Mouse (Mus musculus): ENCODE measurements around the gene Adamts9. TPM values are rescaled to one million over a fixed set of nuclear protein-coding genes. Genes with fewer than 3 reads are reported as not detected.
A peak's percentile ranks its signal among the peaks of the same experiment; 100 is the strongest.

Adamts9 gene
- polyA plus RNA-seq, 1 experiment from 2014 or later = 1.1 TPM

GRCm38 (mm10) chr6:92940191-92941131 lies 2.8 kb downstream of the Adamts9 start:
- 2% methylated on average over 37 of the region's 37 CpGs for WGBS
- peak; percentile 17 for ATAC-seq (ENCODE audit: low FRiP score)
- peaks cover 48% of the 10 kb centered on the region for H3K27me3 ChIP-seq (ENCODE audit: control insufficient read depth, insufficient read depth, low read length)

GRCm38 (mm10) chr6:92928261-92928660 lies 15.0 kb downstream of the Adamts9 start:
- peak; percentile 66 for DNase-seq (ENCODE audit: low spot score, missing footprints)
- Histone ChIP-seq H3K27me3 (ENCODE audit: control insufficient read depth, insufficient read depth, low read length) (no peaks in the 10 kb centered on the region), H3K9me3 (ENCODE audit: control insufficient read depth, low read length) (no peaks in the 10 kb centered on the region), H3K36me3 (ENCODE audit: control insufficient read depth, insufficient read depth, low read length) (no peaks in the 10 kb centered on the region), H3K4me1 (ENCODE audit: control insufficient read depth, insufficient read depth, low read length) (no peaks in the 10 kb centered on the region), H3K9ac (ENCODE audit: low read length) (no peak overlapping the region), H3K4me3 (ENCODE audit: low read depth, low read length) (no peak overlapping the region), H3K27ac (ENCODE audit: low read depth, low read length) (no peak overlapping the region), H3K4me2 (no peak overlapping the region)
- no peak for ATAC-seq (ENCODE audit: low FRiP score)
- 95% methylated on average over 5 of the region's 5 CpGs for WGBS

More at GRCm38 (mm10) chr6:92940191-92941131, 2.8 kb downstream of the Adamts9 start:
- H3K9me3 ChIP-seq (ENCODE audit: control insufficient read depth, low read length) = no peaks in the 10 kb centered on the region
- peak overlapping the region; percentile 49 for H3K4me3 ChIP-seq (ENCODE audit: low read depth, low read length)
- H3K4me1 ChIP-seq (ENCODE audit: control insufficient read depth, insufficient read depth, low read length) = peaks cover 14% of the 10 kb centered on the region
- no peak overlapping the region for H3K27ac ChIP-seq (ENCODE audit: low read depth, low read length)
- DNase-seq (ENCODE audit: low spot score, missing footprints) = peak; percentile 94
- H3K36me3 ChIP-seq (ENCODE audit: control insufficient read depth, insufficient read depth, low read length) = no peaks in the 10 kb centered on the region
- H3K4me2 ChIP-seq = peak overlapping the region; percentile 83
- peak overlapping the region; percentile 27; the same call in 1 of the 2 replicates for H3K9ac ChIP-seq (ENCODE audit: low read length)

GRCm38 (mm10) chr6:92924536-92924935 lies 18.8 kb downstream of the Adamts9 start:
- WGBS = 72% methylated on average over 8 of the region's 8 CpGs
- no peaks in the 10 kb centered on the region for H3K27me3 ChIP-seq (ENCODE audit: control insufficient read depth, insufficient read depth, low read length)
- H3K36me3 ChIP-seq (ENCODE audit: control insufficient read depth, insufficient read depth, low read length) = no peaks in the 10 kb centered on the region
- no peaks in the 10 kb centered on the region for H3K4me1 ChIP-seq (ENCODE audit: control insufficient read depth, insufficient read depth, low read length)
- no peak overlapping the region for H3K9ac ChIP-seq (ENCODE audit: low read length)
- H3K4me3 ChIP-seq (ENCODE audit: low read depth, low read length) = no peak overlapping the region
- H3K9me3 ChIP-seq (ENCODE audit: control insufficient read depth, low read length) = no peaks in the 10 kb centered on the region
- no peak overlapping the region for H3K27ac ChIP-seq (ENCODE audit: low read depth, low read length)
- peak; percentile 70 for DNase-seq (ENCODE audit: low spot score, missing footprints)
- H3K4me2 ChIP-seq = no peak overlapping the region
- ATAC-seq (ENCODE audit: low FRiP score) = no peak

GRCm38 (mm10) chr6:92921843-92922242 lies 21.4 kb downstream of the Adamts9 start:
- Histone ChIP-seq H3K27ac (ENCODE audit: low read depth, low read length) (no peak overlapping the region), H3K9me3 (ENCODE audit: control insufficient read depth, low read length) (no peaks in the 10 kb centered on the region), H3K36me3 (ENCODE audit: control insufficient read depth, insufficient read depth, low read length) (no peaks in the 10 kb centered on the region), H3K4me3 (ENCODE audit: low read depth, low read length) (no peak overlapping the region), H3K4me2 (no peak overlapping the region), H3K9ac (ENCODE audit: low read length) (no peak overlapping the region), H3K4me1 (ENCODE audit: control insufficient read depth, insufficient read depth, low read length) (no peaks in the 10 kb centered on the region), H3K27me3 (ENCODE audit: control insufficient read depth, insufficient read depth, low read length) (no peaks in the 10 kb centered on the region)
- WGBS = 67% methylated on average over 4 of the region's 4 CpGs
- ATAC-seq (ENCODE audit: low FRiP score) = no peak
- peak; percentile 59 for DNase-seq (ENCODE audit: low spot score, missing footprints)

GRCm38 (mm10) chr6:92920938-92921689 lies 22.2 kb downstream of the Adamts9 start:
- Histone ChIP-seq H3K36me3 (ENCODE audit: control insufficient read depth, insufficient read depth, low read length) (no peaks in the 10 kb centered on the region), H3K27me3 (ENCODE audit: control insufficient read depth, insufficient read depth, low read length) (no peaks in the 10 kb centered on the region), H3K4me1 (ENCODE audit: control insufficient read depth, insufficient read depth, low read length) (no peaks in the 10 kb centered on the region), H3K4me2 (no peak overlapping the region), H3K9ac (ENCODE audit: low read length) (no peak overlapping the region), H3K4me3 (ENCODE audit: low read depth, low read length) (no peak overlapping the region), H3K9me3 (ENCODE audit: control insufficient read depth, low read length) (no peaks in the 10 kb centered on the region), H3K27ac (ENCODE audit: low read depth, low read length) (no peak overlapping the region)
- WGBS = 74% methylated on average over 10 of the region's 10 CpGs
- ATAC-seq (ENCODE audit: low FRiP score) = no peak
- peak; percentile 23 for DNase-seq (ENCODE audit: low spot score, missing footprints)

GRCm38 (mm10) chr6:92910611-92911010 lies 32.7 kb downstream of the Adamts9 start:
- H3K4me3 ChIP-seq (ENCODE audit: low read depth, low read length) = no peak overlapping the region
- no peak overlapping the region for H3K27ac ChIP-seq (ENCODE audit: low read depth, low read length)
- WGBS = 83% methylated on average over 3 of the region's 3 CpGs
- H3K27me3 ChIP-seq (ENCODE audit: control insufficient read depth, insufficient read depth, low read length) = no peaks in the 10 kb centered on the region
- DNase-seq (ENCODE audit: low spot score, missing footprints) = peak; percentile 41
- H3K4me1 ChIP-seq (ENCODE audit: control insufficient read depth, insufficient read depth, low read length) = no peaks in the 10 kb centered on the region
- H3K9me3 ChIP-seq (ENCODE audit: control insufficient read depth, low read length) = no peaks in the 10 kb centered on the region
- H3K4me2 ChIP-seq = no peak overlapping the region
- no peak for ATAC-seq (ENCODE audit: low FRiP score)
- H3K36me3 ChIP-seq (ENCODE audit: control insufficient read depth, insufficient read depth, low read length) = no peaks in the 10 kb centered on the region
- H3K9ac ChIP-seq (ENCODE audit: low read length) = no peak overlapping the region

GRCm38 (mm10) chr6:92909361-92909760 lies 33.9 kb downstream of the Adamts9 start:
- Histone ChIP-seq H3K36me3 (ENCODE audit: control insufficient read depth, insufficient read depth, low read length) (no peaks in the 10 kb centered on the region), H3K4me3 (ENCODE audit: low read depth, low read length) (no peak overlapping the region), H3K9ac (ENCODE audit: low read length) (no peak overlapping the region), H3K4me2 (no peak overlapping the region), H3K27me3 (ENCODE audit: control insufficient read depth, insufficient read depth, low read length) (no peaks in the 10 kb centered on the region), H3K9me3 (ENCODE audit: control insufficient read depth, low read length) (no peaks in the 10 kb centered on the region), H3K27ac (ENCODE audit: low read depth, low read length) (no peak overlapping the region), H3K4me1 (ENCODE audit: control insufficient read depth, insufficient read depth, low read length) (no peaks in the 10 kb centered on the region)
- DNase-seq (ENCODE audit: low spot score, missing footprints) (no peak), ATAC-seq (ENCODE audit: low FRiP score) (no peak)
- WGBS = 72% methylated on average over 8 of the region's 8 CpGs

- no peak overlapping the region for H3K27ac ChIP-seq (ENCODE audit: low read depth, low read length)
- H3K4me2 ChIP-seq = no peak overlapping the region
- no peaks in the 10 kb centered on the region for H3K4me1 ChIP-seq (ENCODE audit: control insufficient read depth, insufficient read depth, low read length)
- H3K9me3 ChIP-seq (ENCODE audit: control insufficient read depth, low read length) = no peaks in the 10 kb centered on the region
- no peak overlapping the region for H3K4me3 ChIP-seq (ENCODE audit: low read depth, low read length)
- ATAC-seq (ENCODE audit: low FRiP score) (no peak), DNase-seq (ENCODE audit: low spot score, missing footprints) (peak; percentile 82)
- H3K9ac ChIP-seq (ENCODE audit: low read length) = no peak overlapping the region
- 31% methylated on average over 5 of the region's 5 CpGs for WGBS
- H3K27me3 ChIP-seq (ENCODE audit: control insufficient read depth, insufficient read depth, low read length) = no peaks in the 10 kb centered on the region
- no peaks in the 10 kb centered on the region for H3K36me3 ChIP-seq (ENCODE audit: control insufficient read depth, insufficient read depth, low read length)
Measured at GRCm38 (mm10) chr6:92905922-92906321, 37.4 kb downstream of the Adamts9 start.

- H3K4me2 ChIP-seq = no peak overlapping the region
- no peak overlapping the region for H3K27ac ChIP-seq (ENCODE audit: low read depth, low read length)
- no peaks in the 10 kb centered on the region for H3K36me3 ChIP-seq (ENCODE audit: control insufficient read depth, insufficient read depth, low read length)
- no peaks in the 10 kb centered on the region for H3K27me3 ChIP-seq (ENCODE audit: control insufficient read depth, insufficient read depth, low read length)
- no peak for ATAC-seq (ENCODE audit: low FRiP score)
- no peaks in the 10 kb centered on the region for H3K9me3 ChIP-seq (ENCODE audit: control insufficient read depth, low read length)
- 64% methylated on average over 2 of the region's 2 CpGs for WGBS
- H3K4me3 ChIP-seq (ENCODE audit: low read depth, low read length) = no peak overlapping the region
- H3K9ac ChIP-seq (ENCODE audit: low read length) = no peak overlapping the region
- peak; percentile 35 for DNase-seq (ENCODE audit: low spot score, missing footprints)
- H3K4me1 ChIP-seq (ENCODE audit: control insufficient read depth, insufficient read depth, low read length) = no peaks in the 10 kb centered on the region
Measured at GRCm38 (mm10) chr6:92904491-92904890, 38.8 kb downstream of the Adamts9 start.
